Mouse (Mus musculus): ENCODE data around the gene Slc5a2. TPM values are rescaled to one million over a fixed set of nuclear protein-coding genes. Genes with fewer than 3 reads are reported as not detected.
A peak's percentile ranks its signal among the peaks of the same experiment; 100 is the strongest.

Gene Slc5a2
- polyA plus RNA-seq, 1 experiment from 2014 or later: 0.13 TPM

GRCm38 (mm10) chr7:128282532-128283244 is 17.2 kb downstream of the Slc5a2 start:
- Histone ChIP-seq H3K27me3 (ENCODE audit: control insufficient read depth, insufficient read depth, low read length) (no peaks in the 10 kb centered on the region), H3K4me3 (ENCODE audit: low read depth, low read length) (no peak overlapping the region), H3K9me3 (ENCODE audit: control insufficient read depth, low read length) (no peaks in the 10 kb centered on the region), H3K27ac (ENCODE audit: low read depth, low read length) (peak overlapping the region; percentile 84), H3K4me1 (ENCODE audit: control insufficient read depth, insufficient read depth, low read length) (peaks cover 4% of the 10 kb centered on the region; the same call in 1 of the 2 replicates), H3K36me3 (ENCODE audit: control insufficient read depth, insufficient read depth, low read length) (no peaks in the 10 kb centered on the region), H3K9ac (ENCODE audit: low read length) (no peak overlapping the region), H3K4me2 (ENCODE audit: low read depth) (no peak overlapping the region)
- no peak for ATAC-seq (ENCODE audit: insufficient read depth, low FRiP score, low TSS enrichment)
- WGBS: 8% methylated on average over 7 of the region's 7 CpGs
- DNase-seq (ENCODE audit: low spot score): peak; percentile 50

- no peak for ATAC-seq (ENCODE audit: insufficient read depth, low FRiP score, low TSS enrichment)
- no peaks in the 10 kb centered on the region for H3K36me3 ChIP-seq (ENCODE audit: control insufficient read depth, insufficient read depth, low read length)
- H3K27me3 ChIP-seq (ENCODE audit: control insufficient read depth, insufficient read depth, low read length): no peaks in the 10 kb centered on the region
- DNase-seq (ENCODE audit: low spot score): peak; percentile 46
- no peak overlapping the region for H3K4me2 ChIP-seq (ENCODE audit: low read depth)
- H3K9me3 ChIP-seq (ENCODE audit: control insufficient read depth, low read length): no peaks in the 10 kb centered on the region
- no peak overlapping the region for H3K4me3 ChIP-seq (ENCODE audit: low read depth, low read length)
- 49% methylated on average over 5 of the region's 5 CpGs for WGBS
- peaks cover 4% of the 10 kb centered on the region; the same call in 1 of the 2 replicates for H3K4me1 ChIP-seq (ENCODE audit: control insufficient read depth, insufficient read depth, low read length)
- H3K27ac ChIP-seq (ENCODE audit: low read depth, low read length): peak overlapping the region; percentile 84
- H3K9ac ChIP-seq (ENCODE audit: low read length): no peak overlapping the region; the same call in 1 of the 2 replicates
Measured at GRCm38 (mm10) chr7:128284047-128284446, 18.6 kb downstream of the Slc5a2 start.

GRCm38 (mm10) chr7:128285060-128285459 is 19.6 kb downstream of the Slc5a2 start:
- H3K4me3 ChIP-seq (ENCODE audit: low read depth, low read length): no peak overlapping the region
- H3K9me3 ChIP-seq (ENCODE audit: control insufficient read depth, low read length): no peaks in the 10 kb centered on the region
- DNase-seq (ENCODE audit: low spot score): no peak
- H3K27me3 ChIP-seq (ENCODE audit: control insufficient read depth, insufficient read depth, low read length): no peaks in the 10 kb centered on the region
- H3K4me1 ChIP-seq (ENCODE audit: control insufficient read depth, insufficient read depth, low read length): peaks cover 4% of the 10 kb centered on the region; the same call in 1 of the 2 replicates
- no peak overlapping the region for H3K27ac ChIP-seq (ENCODE audit: low read depth, low read length)
- no peak overlapping the region for H3K4me2 ChIP-seq (ENCODE audit: low read depth)
- WGBS: 92% methylated on average over 8 of the region's 8 CpGs
- no peak for ATAC-seq (ENCODE audit: insufficient read depth, low FRiP score, low TSS enrichment)
- H3K9ac ChIP-seq (ENCODE audit: low read length): no peak overlapping the region
- no peaks in the 10 kb centered on the region for H3K36me3 ChIP-seq (ENCODE audit: control insufficient read depth, insufficient read depth, low read length)

- H3K9me3 ChIP-seq (ENCODE audit: control insufficient read depth, low read length): no peaks in the 10 kb centered on the region
- H3K4me2 ChIP-seq (ENCODE audit: low read depth): no peak overlapping the region
- H3K4me3 ChIP-seq (ENCODE audit: low read depth, low read length): no peak overlapping the region
- DNase-seq (ENCODE audit: low spot score) (peak; percentile 60), ATAC-seq (ENCODE audit: insufficient read depth, low FRiP score, low TSS enrichment) (no peak)
- no peaks in the 10 kb centered on the region for H3K4me1 ChIP-seq (ENCODE audit: control insufficient read depth, insufficient read depth, low read length)
- H3K9ac ChIP-seq (ENCODE audit: low read length): no peak overlapping the region
- no peaks in the 10 kb centered on the region for H3K36me3 ChIP-seq (ENCODE audit: control insufficient read depth, insufficient read depth, low read length)
- peak overlapping the region; percentile 36; the same call in 1 of the 2 replicates for H3K27ac ChIP-seq (ENCODE audit: low read depth, low read length)
- 20% methylated on average over 9 of the region's 9 CpGs for WGBS
- H3K27me3 ChIP-seq (ENCODE audit: control insufficient read depth, insufficient read depth, low read length): no peaks in the 10 kb centered on the region
Measured at GRCm38 (mm10) chr7:128288923-128289544, 23.6 kb downstream of the Slc5a2 start.

GRCm38 (mm10) chr7:128294785-128295184 is 29.3 kb downstream of the Slc5a2 start:
- no peaks in the 10 kb centered on the region for H3K36me3 ChIP-seq (ENCODE audit: control insufficient read depth, insufficient read depth, low read length)
- no peaks in the 10 kb centered on the region for H3K27me3 ChIP-seq (ENCODE audit: control insufficient read depth, insufficient read depth, low read length)
- 87% methylated on average over 10 of the region's 10 CpGs for WGBS

GRCm38 (mm10) chr7:128296514-128296913 is 31.1 kb downstream of the Slc5a2 start:
- H3K9ac ChIP-seq (ENCODE audit: low read length): no peak overlapping the region
- H3K27ac ChIP-seq (ENCODE audit: low read depth, low read length): no peak overlapping the region
- H3K4me1 ChIP-seq (ENCODE audit: control insufficient read depth, insufficient read depth, low read length): peaks cover 4% of the 10 kb centered on the region
- ATAC-seq (ENCODE audit: insufficient read depth, low FRiP score, low TSS enrichment) (no peak), DNase-seq (ENCODE audit: low spot score) (no peak)
- WGBS: 67% methylated on average over 3 of the region's 3 CpGs
- H3K4me2 ChIP-seq (ENCODE audit: low read depth): no peak overlapping the region
- H3K9me3 ChIP-seq (ENCODE audit: control insufficient read depth, low read length): no peaks in the 10 kb centered on the region
- H3K27me3 ChIP-seq (ENCODE audit: control insufficient read depth, insufficient read depth, low read length): no peaks in the 10 kb centered on the region
- H3K4me3 ChIP-seq (ENCODE audit: low read depth, low read length): no peak overlapping the region
- no peaks in the 10 kb centered on the region for H3K36me3 ChIP-seq (ENCODE audit: control insufficient read depth, insufficient read depth, low read length)

More at GRCm38 (mm10) chr7:128294785-128295184, 29.3 kb downstream of the Slc5a2 start:
- Histone ChIP-seq H3K9me3 (ENCODE audit: control insufficient read depth, low read length) (no peaks in the 10 kb centered on the region), H3K4me3 (ENCODE audit: low read depth, low read length) (no peak overlapping the region), H3K9ac (ENCODE audit: low read length) (no peak overlapping the region), H3K27ac (ENCODE audit: low read depth, low read length) (no peak overlapping the region), H3K4me2 (ENCODE audit: low read depth) (no peak overlapping the region), H3K4me1 (ENCODE audit: control insufficient read depth, insufficient read depth, low read length) (peaks cover 4% of the 10 kb centered on the region)
- DNase-seq (ENCODE audit: low spot score) (no peak), ATAC-seq (ENCODE audit: insufficient read depth, low FRiP score, low TSS enrichment) (no peak)

- peaks cover 4% of the 10 kb centered on the region for H3K4me1 ChIP-seq (ENCODE audit: control insufficient read depth, insufficient read depth, low read length)
- H3K4me3 ChIP-seq (ENCODE audit: low read depth, low read length): peak overlapping the region; percentile 69
- H3K9ac ChIP-seq (ENCODE audit: low read length): peak overlapping the region; percentile 82
- DNase-seq (ENCODE audit: low spot score) (no peak), ATAC-seq (ENCODE audit: insufficient read depth, low FRiP score, low TSS enrichment) (no peak; the same call in 1 of the 2 replicates)
- peak overlapping the region; percentile 85 for H3K4me2 ChIP-seq (ENCODE audit: low read depth)
- H3K27me3 ChIP-seq (ENCODE audit: control insufficient read depth, insufficient read depth, low read length): no peaks in the 10 kb centered on the region
- no peak overlapping the region for H3K27ac ChIP-seq (ENCODE audit: low read depth, low read length)
- H3K9me3 ChIP-seq (ENCODE audit: control insufficient read depth, low read length): no peaks in the 10 kb centered on the region
- 40% methylated on average over 10 of the region's 10 CpGs for WGBS
- H3K36me3 ChIP-seq (ENCODE audit: control insufficient read depth, insufficient read depth, low read length): no peaks in the 10 kb centered on the region
Measured at GRCm38 (mm10) chr7:128297291-128297616, 31.8 kb downstream of the Slc5a2 start.

- H3K4me2 ChIP-seq (ENCODE audit: low read depth): peak within 1 kb of the TSS; percentile 85
- peak within 1 kb of the TSS; percentile 69 for H3K4me3 ChIP-seq (ENCODE audit: low read depth, low read length)
- H3K9ac ChIP-seq (ENCODE audit: low read length): peak within 1 kb of the TSS; percentile 82
- no peak within 1 kb of the TSS for H3K27ac ChIP-seq (ENCODE audit: low read depth, low read length)
- peaks cover 4% of the 10 kb centered on the region for H3K4me1 ChIP-seq (ENCODE audit: control insufficient read depth, insufficient read depth, low read length)
- H3K27me3 ChIP-seq (ENCODE audit: control insufficient read depth, insufficient read depth, low read length): no peaks in the 10 kb centered on the region
- H3K9me3 ChIP-seq (ENCODE audit: control insufficient read depth, low read length): no peaks in the 10 kb centered on the region
- H3K36me3 ChIP-seq (ENCODE audit: control insufficient read depth, insufficient read depth, low read length): no peaks in the 10 kb centered on the region
- ATAC-seq (ENCODE audit: insufficient read depth, low FRiP score, low TSS enrichment) (peak; percentile 31; the same call in 1 of the 2 replicates), DNase-seq (ENCODE audit: low spot score) (peak; percentile 74)
- 3% methylated on average over 47 of the region's 47 CpGs for WGBS
Measured at GRCm38 (mm10) chr7:128297617-128298480, 32.4 kb downstream of the Slc5a2 start, which contains the start of gene BC017158. Gene BC017158, minus strand, starts transcription at chr7:128298170.
